Mouse (Mus musculus) forebrain, embryonic 14.5 days (tissue): Measurements from ENCODE around the gene Nat8f2. TPM values are rescaled to one million over a fixed set of nuclear protein-coding genes. Genes with fewer than 3 reads are reported as not detected.
"Not testable (repeated sequence)": the region's sequence is repeated elsewhere in the genome, so short reads cannot be mapped to it uniquely, and the experiment has no call there.

ENCODE experiments used
- ATAC-seq: fragments of 200-750 bp; cut with Nextera tagmentation; 2 replicates; pipeline ENCODE4 v1.8.0; 2017; ENCODE audit warnings: mild to moderate bottlenecking, moderate library complexity
- DNase-seq: peaks from one replicate; pipeline ENCODE4 v3.0.0-alpha.2; 2015; ENCODE audit warnings: low spot score
- H3K27ac ChIP-seq: fragments of 300-500 bp; sonication (generic); 2 replicates; pipeline ENCODE4 v1.5.1; 2014; ENCODE audit warnings: low read depth, mild to moderate bottlenecking, control low read depth, low read length, moderate library complexity
- H3K27me3 ChIP-seq: fragments of 300-500 bp; sonication (generic); replicated peaks from 2 replicates; pipeline ENCODE4 v1.6.1; 2014; ENCODE audit warnings: low read length, control low read depth, mixed read lengths; ENCODE audit not compliant: control insufficient read depth, insufficient read depth
- H3K36me3 ChIP-seq: fragments of 300-500 bp; sonication (generic); 2 replicates; pipeline ENCODE4 v1.6.1; 2014; ENCODE audit warnings: low read length, control low read depth; ENCODE audit not compliant: control insufficient read depth, insufficient read depth
- H3K4me1 ChIP-seq: fragments of 300-500 bp; sonication (generic); 2 replicates; pipeline ENCODE4 v1.6.1; 2014; ENCODE audit warnings: antibody characterized with exemption, low read length, control low read depth; ENCODE audit not compliant: control insufficient read depth, insufficient read depth
- H3K4me2 ChIP-seq: fragments of 300-500 bp; sonication (generic); 2 replicates; pipeline ENCODE4 v1.6.1; 2014; ENCODE audit warnings: mild to moderate bottlenecking, control low read depth, low read length
- H3K4me3 ChIP-seq: fragments of 300-500 bp; sonication (generic); 2 replicates; pipeline ENCODE4 v1.5.1; 2014; ENCODE audit warnings: low read depth, low read length, control low read depth
- H3K9ac ChIP-seq: fragments of 300-500 bp; sonication (generic); 2 replicates; pipeline ENCODE4 v1.6.1; 2014; ENCODE audit warnings: mild to moderate bottlenecking, low read length, control low read depth, moderate library complexity
- H3K9me3 ChIP-seq: fragments of 300-500 bp; sonication (generic); replicated peaks from 2 replicates; pipeline ENCODE4 v1.6.1; 2016; ENCODE audit warnings: low read length, control low read depth, mixed read lengths; ENCODE audit not compliant: control insufficient read depth
- WGBS: fragments of 180-500 bp; shearing (Covaris S2); extraction: QIAGEN DNeasy Blood & Tissue Kit; methylation state at CpG from one replicate; pipeline ENCODE4 v1.1.7; 2014; 5-methylcytosine and 5-hydroxymethylcytosine counted together
- polyA plus RNA-seq: library from polyadenylated mRNA; unstranded; fragments of >200 nt; fragmentation: Nextera tagmentation; extraction: Ambion mirVana; gene quantifications from 2 replicates; pipeline ENCODE4 v1.2.1, GENCODE M21; 2014

The Nat8f2 gene
- polyA plus RNA-seq, 1 experiment from 2014 or later, result not detected

DNA sequence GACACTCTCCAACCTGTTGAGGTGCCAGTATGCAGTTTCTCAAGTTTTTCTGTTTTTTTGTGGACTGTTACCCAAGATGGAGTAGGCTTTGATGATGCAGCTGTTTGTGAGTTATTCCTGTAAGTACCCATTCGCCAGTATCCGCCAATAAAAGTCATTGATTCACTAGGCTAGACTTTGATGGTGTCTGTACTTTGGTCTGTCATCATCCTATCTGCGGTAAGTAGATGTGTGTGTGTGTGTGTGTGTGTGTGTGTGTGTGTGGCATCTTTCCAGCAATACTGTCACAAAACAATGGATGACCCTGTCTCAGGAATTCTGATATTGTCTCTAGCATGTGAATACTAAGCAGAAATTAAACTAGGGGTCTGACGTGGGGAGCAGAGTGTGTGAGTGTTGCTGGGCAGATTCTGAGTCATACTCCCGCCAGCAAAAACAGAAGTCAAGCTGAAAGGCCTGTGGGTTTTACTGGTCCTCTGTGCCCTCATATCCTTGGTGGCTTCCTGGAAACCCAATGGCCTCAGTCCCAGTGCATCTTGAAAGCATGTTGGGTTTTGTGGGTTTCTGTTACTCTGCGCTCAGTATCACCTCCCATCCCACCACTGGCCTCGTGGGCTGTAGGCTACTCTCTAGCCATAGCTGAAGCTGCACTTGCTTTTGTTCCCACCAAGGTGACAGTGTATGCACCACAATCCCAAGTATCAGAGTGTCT lies 17.7 kb downstream of the Nat8f2 start:
- H3K4me3 ChIP-seq, result no peak overlapping the region
- H3K4me1 ChIP-seq, result peaks cover 3% of the 10 kb centered on the region; the same call in 1 of the 2 replicates
- H3K27me3 ChIP-seq, result no peaks in the 10 kb centered on the region
- no peaks in the 10 kb centered on the region for H3K36me3 ChIP-seq
- no peaks in the 10 kb centered on the region for H3K9me3 ChIP-seq
- no peak overlapping the region for H3K9ac ChIP-seq
- H3K27ac ChIP-seq, result no peak overlapping the region
- ATAC-seq (no peak), DNase-seq (no peak)
- H3K4me2 ChIP-seq, result no peak overlapping the region
- 92% methylated on average over 7 of the region's 7 CpGs for WGBS

DNA sequence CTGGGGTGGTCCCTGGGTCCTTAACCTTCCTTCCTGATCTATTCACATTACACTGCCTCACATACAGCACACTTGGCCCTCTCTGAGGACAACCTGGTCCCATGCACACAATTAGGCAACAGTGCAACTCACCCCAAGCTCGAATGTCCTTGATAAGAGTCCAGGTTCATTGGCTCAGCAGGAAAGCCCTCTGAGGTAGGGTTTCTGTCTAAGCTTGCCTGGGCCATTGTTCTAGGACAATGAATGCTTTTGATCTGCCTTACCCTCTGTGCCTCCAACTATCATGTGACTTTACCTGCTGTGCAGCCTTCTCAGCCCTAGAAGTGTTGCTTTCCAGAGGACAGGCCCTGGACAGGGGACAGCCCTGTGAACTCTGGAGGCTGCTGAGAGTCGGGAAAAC lies 19.7 kb downstream of the Nat8f2 start:
- Histone ChIP-seq H3K4me2 (no peak overlapping the region), H3K27me3 (no peaks in the 10 kb centered on the region), H3K9ac (no peak overlapping the region), H3K27ac (no peak overlapping the region), H3K9me3 (no peaks in the 10 kb centered on the region), H3K4me1 (peaks cover 3% of the 10 kb centered on the region; the same call in 1 of the 2 replicates), H3K36me3 (no peaks in the 10 kb centered on the region), H3K4me3 (no peak overlapping the region)
- DNase-seq, result no peak
- ATAC-seq, result no peak
- 7% methylated on average over 2 of the region's 2 CpGs for WGBS

DNA sequence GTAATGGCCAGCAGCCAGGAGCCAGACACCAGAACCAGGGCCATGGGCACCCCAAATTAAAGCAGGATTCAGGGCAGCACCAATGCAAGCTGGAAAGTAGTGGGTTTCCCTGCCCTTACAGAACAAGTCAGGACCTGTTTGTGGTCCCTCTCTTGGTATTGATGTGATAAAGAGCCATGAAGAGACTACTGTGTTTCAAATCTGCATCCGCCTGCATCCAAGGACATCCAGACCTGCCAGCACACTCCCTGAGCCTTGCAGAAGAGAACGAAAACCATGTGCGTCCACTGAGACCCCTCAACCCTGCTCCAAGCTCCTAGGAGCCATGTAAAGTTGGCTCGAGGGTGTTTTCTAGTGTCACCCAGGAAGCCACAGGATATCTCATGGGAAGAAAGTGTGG lies 20.8 kb downstream of the Nat8f2 start:
- Histone ChIP-seq H3K4me1 (peaks cover 3% of the 10 kb centered on the region; the same call in 1 of the 2 replicates), H3K9me3 (no peaks in the 10 kb centered on the region), H3K27ac (no peak overlapping the region), H3K4me3 (no peak overlapping the region), H3K27me3 (no peaks in the 10 kb centered on the region), H3K9ac (no peak overlapping the region), H3K36me3 (no peaks in the 10 kb centered on the region), H3K4me2 (no peak overlapping the region)
- no peak for DNase-seq
- no peak for ATAC-seq
- 96% methylated on average over 4 of the region's 4 CpGs for WGBS

DNA sequence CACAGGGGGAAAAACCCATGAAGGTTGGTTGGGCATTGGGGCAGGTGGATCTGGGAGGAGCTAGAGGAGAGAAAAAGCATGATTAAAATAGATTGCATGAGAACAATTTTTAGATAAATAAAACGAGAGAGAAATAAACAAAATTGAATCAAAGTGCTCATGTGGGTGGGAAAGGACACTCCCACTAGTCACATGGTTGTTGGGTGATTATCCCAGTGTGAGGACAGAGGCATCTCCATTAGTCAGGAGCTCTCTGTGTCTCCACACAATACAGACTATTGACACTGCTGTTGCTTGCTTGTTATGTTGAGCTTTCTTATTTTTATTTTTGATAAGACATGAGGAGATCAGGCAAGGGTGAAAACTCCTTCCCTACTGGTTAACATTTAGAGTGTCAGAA lies 22.0 kb downstream of the Nat8f2 start:
- Histone ChIP-seq H3K4me3 (no peak overlapping the region), H3K9me3 (no peaks in the 10 kb centered on the region), H3K4me1 (peaks cover 3% of the 10 kb centered on the region; the same call in 1 of the 2 replicates), H3K27ac (no peak overlapping the region), H3K36me3 (no peaks in the 10 kb centered on the region), H3K4me2 (no peak overlapping the region), H3K9ac (no peak overlapping the region), H3K27me3 (no peaks in the 10 kb centered on the region)
- no peak for ATAC-seq
- DNase-seq, result no peak
- WGBS, result 50% methylated on average over 1 of the region's 1 CpGs

DNA sequence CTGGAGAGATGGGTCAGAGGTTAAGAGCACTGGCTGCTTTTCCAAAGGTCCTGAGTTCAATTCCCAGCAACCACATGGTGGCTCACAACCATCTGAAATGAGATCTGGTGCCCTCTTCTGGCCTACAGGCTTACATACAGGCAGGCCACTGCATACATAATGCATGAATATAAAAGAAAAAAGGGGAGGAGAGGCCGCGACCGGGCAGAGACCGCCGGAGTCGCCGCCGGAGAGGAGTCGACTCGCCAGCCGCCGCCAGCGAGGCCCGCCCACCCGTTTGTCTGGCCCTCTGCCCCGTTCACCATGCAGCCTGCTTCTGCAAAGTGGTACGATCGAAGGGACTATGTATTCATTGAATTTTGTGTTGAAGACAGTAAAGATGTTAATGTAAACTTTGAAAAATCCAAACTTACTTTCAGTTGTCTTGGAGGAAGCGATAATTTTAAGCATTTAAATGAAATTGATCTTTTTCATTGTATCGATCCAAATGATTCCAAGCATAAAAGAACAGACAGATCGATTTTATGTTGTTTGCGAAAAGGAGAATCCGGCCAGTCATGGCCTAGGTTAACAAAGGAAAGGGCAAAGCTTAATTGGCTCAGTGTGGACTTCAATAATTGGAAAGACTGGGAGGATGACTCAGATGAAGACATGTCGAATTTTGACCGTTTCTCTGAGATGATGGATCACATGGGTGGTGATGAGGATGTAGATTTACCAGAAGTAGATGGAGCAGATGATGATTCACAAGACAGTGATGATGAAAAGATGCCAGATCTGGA lies 25.1 kb downstream of the Nat8f2 start:
- not testable (repeated sequence) for H3K9ac ChIP-seq, H3K4me1 ChIP-seq, H3K27me3 ChIP-seq, ATAC-seq, DNase-seq, H3K4me2 ChIP-seq, H3K36me3 ChIP-seq, H3K9me3 ChIP-seq, H3K4me3 ChIP-seq, H3K27ac ChIP-seq
- WGBS, result 75% methylated on average over 25 of the region's 25 CpGs

DNA sequence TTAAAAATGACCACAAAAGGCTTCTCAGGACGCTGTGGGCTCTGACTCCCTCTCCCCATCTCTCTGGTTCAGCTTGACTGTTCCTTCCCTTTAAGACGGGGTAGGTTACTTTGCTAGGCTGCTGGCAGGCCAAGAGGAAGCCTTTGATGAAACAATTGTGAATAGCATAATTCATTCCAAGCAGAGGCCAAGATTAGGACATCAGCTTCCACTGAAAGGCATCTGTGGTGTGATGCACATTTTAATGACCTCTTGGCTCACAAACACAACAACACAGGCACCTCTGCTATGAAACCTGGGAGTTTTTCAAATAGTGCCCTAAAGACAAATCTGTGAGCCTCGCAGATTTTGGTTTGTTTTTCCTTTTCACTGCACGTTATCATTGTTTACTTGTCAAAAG lies 29.0 kb downstream of the Nat8f2 start:
- H3K27me3 ChIP-seq, result no peaks in the 10 kb centered on the region
- no peak overlapping the region for H3K9ac ChIP-seq
- no peak overlapping the region for H3K27ac ChIP-seq
- H3K36me3 ChIP-seq, result no peaks in the 10 kb centered on the region
- no peaks in the 10 kb centered on the region for H3K4me1 ChIP-seq
- no peaks in the 10 kb centered on the region for H3K9me3 ChIP-seq
- no peak overlapping the region for H3K4me3 ChIP-seq
- ATAC-seq, result no peak
- no peak overlapping the region for H3K4me2 ChIP-seq
- DNase-seq, result peak; percentile 68
- WGBS, result 8% methylated on average over 4 of the region's 4 CpGs

DNA sequence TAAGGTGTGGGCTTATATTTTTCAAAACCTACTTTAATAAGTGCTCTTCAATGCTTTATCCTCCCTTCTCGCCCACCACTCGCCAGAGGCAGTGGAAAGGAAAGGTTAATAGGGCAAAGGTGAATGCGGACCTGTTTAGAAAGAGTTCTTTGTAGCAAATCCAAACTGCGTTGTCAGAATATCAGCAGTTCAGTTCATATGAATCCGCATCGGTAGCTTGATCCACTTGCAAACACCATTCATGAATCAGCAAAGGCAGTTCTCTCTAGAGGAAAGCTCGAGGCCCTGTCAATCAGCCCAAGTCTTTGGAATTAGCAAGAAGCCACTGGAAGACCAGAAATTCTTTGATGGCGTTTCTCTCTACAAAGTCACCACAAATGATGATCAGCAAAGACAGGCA lies 30.3 kb downstream of the Nat8f2 start:
- Histone ChIP-seq H3K27me3 (no peaks in the 10 kb centered on the region), H3K4me2 (no peak overlapping the region), H3K4me1 (no peaks in the 10 kb centered on the region), H3K9ac (no peak overlapping the region), H3K36me3 (no peaks in the 10 kb centered on the region), H3K9me3 (no peaks in the 10 kb centered on the region), H3K4me3 (no peak overlapping the region), H3K27ac (no peak overlapping the region)
- no peak for DNase-seq
- 23% methylated on average over 8 of the region's 8 CpGs for WGBS
- ATAC-seq, result no peak

DNA sequence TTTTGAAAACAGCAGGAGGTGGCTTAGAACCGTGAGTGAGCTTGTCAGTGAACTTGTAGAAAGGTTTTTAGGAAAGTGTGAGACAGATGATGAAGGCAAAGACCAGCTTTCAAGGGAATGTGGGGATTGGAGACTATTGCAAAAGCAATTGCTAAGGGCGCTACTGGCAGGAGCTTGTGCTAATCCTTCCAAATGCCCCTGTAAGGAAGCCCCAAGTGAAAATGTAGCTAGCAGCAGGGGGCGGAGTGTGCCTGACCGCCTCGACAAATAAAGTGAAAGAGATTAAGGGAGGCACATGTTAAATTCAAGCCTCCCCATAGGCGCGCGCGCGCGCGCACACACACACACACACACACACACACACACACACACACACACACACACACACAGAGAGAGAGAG lies 31.7 kb downstream of the Nat8f2 start:
- not testable (repeated sequence) for H3K4me2 ChIP-seq, H3K4me1 ChIP-seq, H3K4me3 ChIP-seq, H3K9ac ChIP-seq, H3K9me3 ChIP-seq, H3K27ac ChIP-seq, H3K36me3 ChIP-seq, H3K27me3 ChIP-seq
- ATAC-seq (peak; percentile 62), DNase-seq (peak; percentile 74)
- 2% methylated on average over 12 of the region's 12 CpGs for WGBS

DNA sequence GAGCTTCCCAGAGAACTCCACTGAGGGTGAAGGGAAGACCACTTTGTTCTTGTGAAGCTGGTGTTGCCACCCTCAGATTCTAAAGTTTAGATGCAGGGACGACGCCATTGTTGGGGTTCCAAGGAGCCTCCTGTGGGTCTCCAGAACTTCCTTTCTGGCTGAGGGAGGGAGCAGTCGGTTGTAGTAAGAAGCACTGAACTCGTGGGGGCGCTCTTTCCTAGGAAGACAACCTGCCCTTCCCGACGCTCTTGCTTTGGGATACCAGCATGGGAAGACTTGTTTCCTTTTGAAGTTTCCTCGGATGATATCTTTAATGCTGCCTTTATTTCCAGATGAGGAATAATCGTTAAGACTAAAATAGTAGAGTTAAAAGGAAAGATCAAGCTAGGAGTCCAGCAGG lies 32.1 kb downstream of the Nat8f2 start:
- not testable (repeated sequence) for H3K27ac ChIP-seq, H3K4me2 ChIP-seq, H3K36me3 ChIP-seq, H3K9me3 ChIP-seq, H3K27me3 ChIP-seq, DNase-seq, H3K4me1 ChIP-seq, H3K4me3 ChIP-seq, H3K9ac ChIP-seq, ATAC-seq
- WGBS, result 22% methylated on average over 8 of the region's 9 CpGs
